Mouse (Mus musculus) forebrain, embryonic 14.5 days (tissue): ENCODE measurements at regions not wholly inside any gene's neighbourhood (a gene's known extent, or its start where the extent isn't known, plus 50 kb on each side); places are given as distances from the start of the nearest gene placed in this dataset.

Experiments
- ATAC-seq: fragments of 200-750 bp; cut with Nextera tagmentation; 2 replicates; pipeline ENCODE4 v1.8.0; 2017; ENCODE audit warnings: mild to moderate bottlenecking, moderate library complexity
- DNase-seq: peaks from one replicate; pipeline ENCODE4 v3.0.0-alpha.2; 2015; ENCODE audit warnings: low spot score
- H3K27ac ChIP-seq: fragments of 300-500 bp; sonication (generic); 2 replicates; pipeline ENCODE4 v1.5.1; 2014; ENCODE audit warnings: low read depth, mild to moderate bottlenecking, control low read depth, low read length, moderate library complexity
- H3K27me3 ChIP-seq: fragments of 300-500 bp; sonication (generic); replicated peaks from 2 replicates; pipeline ENCODE4 v1.6.1; 2014; ENCODE audit warnings: low read length, control low read depth, mixed read lengths; ENCODE audit not compliant: control insufficient read depth, insufficient read depth
- H3K36me3 ChIP-seq: fragments of 300-500 bp; sonication (generic); 2 replicates; pipeline ENCODE4 v1.6.1; 2014; ENCODE audit warnings: low read length, control low read depth; ENCODE audit not compliant: control insufficient read depth, insufficient read depth
- H3K4me1 ChIP-seq: fragments of 300-500 bp; sonication (generic); 2 replicates; pipeline ENCODE4 v1.6.1; 2014; ENCODE audit warnings: antibody characterized with exemption, low read length, control low read depth; ENCODE audit not compliant: control insufficient read depth, insufficient read depth
- H3K4me2 ChIP-seq: fragments of 300-500 bp; sonication (generic); 2 replicates; pipeline ENCODE4 v1.6.1; 2014; ENCODE audit warnings: mild to moderate bottlenecking, control low read depth, low read length
- H3K4me3 ChIP-seq: fragments of 300-500 bp; sonication (generic); 2 replicates; pipeline ENCODE4 v1.5.1; 2014; ENCODE audit warnings: low read depth, low read length, control low read depth
- H3K9ac ChIP-seq: fragments of 300-500 bp; sonication (generic); 2 replicates; pipeline ENCODE4 v1.6.1; 2014; ENCODE audit warnings: mild to moderate bottlenecking, low read length, control low read depth, moderate library complexity
- H3K9me3 ChIP-seq: fragments of 300-500 bp; sonication (generic); replicated peaks from 2 replicates; pipeline ENCODE4 v1.6.1; 2016; ENCODE audit warnings: low read length, control low read depth, mixed read lengths; ENCODE audit not compliant: control insufficient read depth
- WGBS: fragments of 180-500 bp; shearing (Covaris S2); extraction: QIAGEN DNeasy Blood & Tissue Kit; methylation state at CpG from one replicate; pipeline ENCODE4 v1.1.7; 2014; 5-methylcytosine and 5-hydroxymethylcytosine counted together

GRCm38 (mm10) chr13:47843011-47843410, 418.0 kb upstream of the Id4 start:
- no peaks in the 10 kb centered on the region for H3K36me3 ChIP-seq
- no peak overlapping the region for H3K4me3 ChIP-seq
- H3K9me3 ChIP-seq: peaks cover 2% of the 10 kb centered on the region; the same call in 1 of the 2 replicates
- no peak for DNase-seq
- H3K4me1 ChIP-seq: peaks cover 15% of the 10 kb centered on the region
- peak overlapping the region; percentile 5; the same call in 1 of the 2 replicates for H3K27ac ChIP-seq
- H3K4me2 ChIP-seq: no peak overlapping the region
- no peak for ATAC-seq
- H3K27me3 ChIP-seq: no peaks in the 10 kb centered on the region
- H3K9ac ChIP-seq: no peak overlapping the region
- WGBS: 67% methylated on average over 9 of the region's 9 CpGs

- Histone ChIP-seq H3K27ac (peak overlapping the region; percentile 5; the same call in 1 of the 2 replicates), H3K9me3 (peaks cover 2% of the 10 kb centered on the region; the same call in 1 of the 2 replicates), H3K4me3 (no peak overlapping the region), H3K4me2 (peak overlapping the region; percentile 29), H3K4me1 (peaks cover 21% of the 10 kb centered on the region), H3K36me3 (no peaks in the 10 kb centered on the region), H3K27me3 (no peaks in the 10 kb centered on the region), H3K9ac (no peak overlapping the region)
- WGBS: 3% methylated on average over 13 of the region's 13 CpGs
- ATAC-seq: peak; percentile 75
- DNase-seq: peak; percentile 72
Measured at GRCm38 (mm10) chr13:47843541-47844267, 417.3 kb upstream of the Id4 start.

GRCm38 (mm10) chr13:47846713-47847112, 414.3 kb upstream of the Id4 start:
- H3K4me2 ChIP-seq: no peak overlapping the region
- no peaks in the 10 kb centered on the region for H3K36me3 ChIP-seq
- peaks cover 2% of the 10 kb centered on the region; the same call in 1 of the 2 replicates for H3K9me3 ChIP-seq
- no peak for DNase-seq
- H3K4me3 ChIP-seq: no peak overlapping the region
- ATAC-seq: no peak
- no peak overlapping the region for H3K9ac ChIP-seq
- WGBS: 92% methylated on average over 3 of the region's 3 CpGs
- H3K27me3 ChIP-seq: no peaks in the 10 kb centered on the region
- no peak overlapping the region for H3K27ac ChIP-seq
- peaks cover 29% of the 10 kb centered on the region for H3K4me1 ChIP-seq

GRCm38 (mm10) chr13:47848371-47849188, 412.4 kb upstream of the Id4 start:
- peak; percentile 92 for DNase-seq

GRCm38 (mm10) chr13:47855422-47856108, 405.5 kb upstream of the Id4 start:
- peak overlapping the region; percentile 35 for H3K27ac ChIP-seq
- H3K4me2 ChIP-seq: peak overlapping the region; percentile 31
- no peaks in the 10 kb centered on the region for H3K27me3 ChIP-seq
- peaks cover 23% of the 10 kb centered on the region for H3K4me1 ChIP-seq
- no peak overlapping the region for H3K4me3 ChIP-seq
- H3K9ac ChIP-seq: peak overlapping the region; percentile 42
- H3K36me3 ChIP-seq: no peaks in the 10 kb centered on the region
- WGBS: 7% methylated on average over 22 of the region's 22 CpGs
- no peaks in the 10 kb centered on the region for H3K9me3 ChIP-seq
- ATAC-seq: peak; percentile 46
- peak; percentile 48 for DNase-seq

More at GRCm38 (mm10) chr13:47848371-47849188, 412.4 kb upstream of the Id4 start:
- Histone ChIP-seq H3K4me3 (no peak overlapping the region), H3K9ac (no peak overlapping the region), H3K36me3 (no peaks in the 10 kb centered on the region), H3K27me3 (no peaks in the 10 kb centered on the region), H3K4me1 (peaks cover 20% of the 10 kb centered on the region), H3K27ac (peak overlapping the region; percentile 29; the same call in 1 of the 2 replicates), H3K4me2 (no peak overlapping the region), H3K9me3 (peaks cover 2% of the 10 kb centered on the region; the same call in 1 of the 2 replicates)
- WGBS: 31% methylated on average over 11 of the region's 11 CpGs
- peak; percentile 81 for ATAC-seq

GRCm38 (mm10) chr13:47858946-47859345, 402.1 kb upstream of the Id4 start:
- H3K4me2 ChIP-seq: no peak overlapping the region
- H3K27ac ChIP-seq: no peak overlapping the region
- peak; percentile 65 for DNase-seq
- H3K9ac ChIP-seq: no peak overlapping the region
- ATAC-seq: no peak
- no peak overlapping the region for H3K4me3 ChIP-seq
- no peaks in the 10 kb centered on the region for H3K36me3 ChIP-seq
- peaks cover 23% of the 10 kb centered on the region for H3K4me1 ChIP-seq
- H3K27me3 ChIP-seq: no peaks in the 10 kb centered on the region
- WGBS: 33% methylated on average over 4 of the region's 4 CpGs
- H3K9me3 ChIP-seq: no peaks in the 10 kb centered on the region

- Histone ChIP-seq H3K36me3 (no peaks in the 10 kb centered on the region), H3K9ac (no peak overlapping the region)
- ATAC-seq: no peak
Measured at GRCm38 (mm10) chr13:47860316-47860715, 400.7 kb upstream of the Id4 start.

GRCm38 (mm10) chr13:47862896-47863295, 398.1 kb upstream of the Id4 start:
- Histone ChIP-seq H3K9me3 (no peaks in the 10 kb centered on the region), H3K9ac (no peak overlapping the region), H3K27me3 (no peaks in the 10 kb centered on the region), H3K27ac (no peak overlapping the region), H3K4me2 (no peak overlapping the region), H3K4me3 (no peak overlapping the region), H3K4me1 (peaks cover 7% of the 10 kb centered on the region; the same call in 1 of the 2 replicates), H3K36me3 (no peaks in the 10 kb centered on the region)
- DNase-seq: no peak
- WGBS: 82% methylated on average over 3 of the region's 3 CpGs
- no peak for ATAC-seq

More at GRCm38 (mm10) chr13:47860316-47860715, 400.7 kb upstream of the Id4 start:
- DNase-seq: peak; percentile 74
- Histone ChIP-seq H3K4me2 (no peak overlapping the region), H3K27ac (no peak overlapping the region), H3K4me3 (no peak overlapping the region), H3K27me3 (no peaks in the 10 kb centered on the region), H3K4me1 (peaks cover 19% of the 10 kb centered on the region), H3K9me3 (no peaks in the 10 kb centered on the region)
- 39% methylated on average over 8 of the region's 8 CpGs for whole genome bisulfite sequencing
